Mouse (Mus musculus) kidney, postnatal 25 days (tissue): ENCODE data around the gene Olfr642.

Experiments
- DNase-seq, 2 experiments: peaks; one replicate each; pipeline ENCODE4 v3.0.0; 2021; ENCODE audit warnings: mixed read lengths in 2 of 2

The Olfr642 gene

DNA sequence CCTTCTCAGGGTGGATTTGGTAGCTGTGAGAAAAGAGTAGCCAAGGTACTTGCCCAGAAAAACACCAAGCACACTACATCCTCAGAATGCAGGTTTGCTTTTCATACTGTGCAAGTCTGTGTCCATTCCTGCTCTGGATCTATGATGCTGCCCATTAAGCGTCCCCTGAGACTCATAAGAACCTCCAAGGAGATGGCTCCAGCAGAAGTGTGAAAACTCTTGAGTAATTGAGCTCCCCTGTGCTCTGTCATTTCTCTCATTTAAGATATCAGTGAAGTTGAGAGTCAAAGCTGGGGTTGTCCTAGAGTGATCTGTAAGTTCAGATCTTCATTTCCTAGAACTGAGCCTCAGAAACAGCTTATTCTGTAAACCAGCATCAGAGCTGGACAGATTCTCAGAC lies at the start of gene Olfr642:
Olfr642 (minus strand) TSS at position 101 of the 400 bp plus-strand sequence.
- no peak for DNase-seq

DNA sequence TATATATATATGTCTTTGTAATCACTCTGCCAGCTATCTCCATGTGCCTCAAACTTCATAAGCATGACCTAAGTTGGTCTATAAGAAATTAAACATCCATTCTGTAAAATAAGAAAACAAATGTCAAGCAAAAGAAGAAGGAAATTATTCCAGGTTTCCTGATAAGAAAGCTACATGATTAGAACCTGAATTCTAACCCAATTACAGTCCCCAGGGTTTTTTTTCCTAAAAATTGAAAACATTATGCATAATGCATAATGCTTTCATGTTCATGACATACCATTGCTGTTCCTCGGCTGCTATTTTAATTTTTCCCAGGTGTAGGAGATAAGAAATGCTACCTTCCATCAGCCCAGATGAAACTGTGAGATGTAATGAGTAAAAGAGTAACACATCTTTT lies 32.9 kb upstream of the Olfr642 start, which contains the start of gene Olfr645:
Olfr645 (minus strand) TSS at position 101 of the 400 bp plus-strand sequence.
- DNase-seq = no peak

DNA sequence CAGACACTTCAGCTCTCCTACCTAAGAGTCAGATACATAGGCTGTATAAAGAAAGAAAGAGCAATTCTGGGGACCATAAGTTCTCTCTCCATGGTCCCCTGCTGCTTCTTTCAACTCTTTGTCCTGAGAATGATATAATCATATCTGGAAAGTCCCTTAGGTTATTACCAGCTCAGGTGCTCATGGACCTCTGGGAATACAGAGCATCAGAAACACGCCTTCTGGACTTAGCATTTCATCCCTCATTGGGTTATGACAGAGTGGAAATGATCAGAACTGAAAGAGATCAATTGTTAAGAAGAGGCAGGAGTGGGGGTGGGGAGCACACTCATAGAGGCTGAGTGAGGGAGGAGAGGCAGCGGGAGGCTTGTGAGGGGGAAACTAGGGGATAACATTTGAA lies 19.3 kb upstream of the Olfr642 start, which contains the start of gene Olfr644:
Olfr644 (minus strand) TSS at position 101 of the 400 bp plus-strand sequence.
- DNase-seq = no peak

DNA sequence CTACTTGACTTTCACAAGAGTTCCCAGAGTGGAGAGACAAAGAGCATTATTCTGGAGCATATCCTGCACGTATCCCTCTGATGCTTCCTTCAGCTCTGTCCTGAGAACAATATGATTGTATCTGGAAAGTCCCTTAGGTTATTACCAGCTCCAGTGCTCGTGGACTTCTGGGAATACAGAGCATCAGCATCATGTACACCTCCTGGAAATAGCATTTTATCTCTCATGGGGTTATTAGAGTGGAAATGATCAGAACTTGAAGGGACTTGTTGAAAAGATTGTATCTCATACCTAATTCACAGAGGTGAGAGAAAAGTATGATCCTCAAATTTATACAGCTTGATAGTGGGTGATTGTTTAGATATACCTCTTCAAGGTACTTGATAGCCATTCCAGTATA lies 8.9 kb upstream of the Olfr642 start, which contains the start of gene 4930516K23Rik:
4930516K23Rik (minus strand) TSS at position 101 of the 400 bp plus-strand sequence.
- no peak for DNase-seq

DNA sequence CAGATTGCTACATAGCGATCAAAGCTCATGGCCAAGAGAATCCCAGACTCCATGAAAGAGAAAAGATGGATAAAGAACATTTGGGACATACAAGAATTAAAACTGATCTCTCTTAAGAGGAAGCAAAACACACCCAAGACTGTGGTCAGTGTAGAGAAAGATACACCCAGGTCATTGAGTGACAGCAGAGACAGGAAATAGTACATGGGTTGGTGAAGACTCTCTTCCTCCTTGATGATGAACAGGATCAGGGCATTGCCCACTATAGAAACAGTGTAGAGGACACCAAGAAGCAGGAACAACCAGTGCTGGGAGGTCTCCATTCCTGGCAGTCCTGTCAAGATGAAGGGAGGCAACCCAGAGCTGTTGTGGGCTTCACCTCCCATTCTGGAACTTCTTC lies 6.7 kb upstream of the Olfr642 start:
- DNase-seq = no peak

DNA sequence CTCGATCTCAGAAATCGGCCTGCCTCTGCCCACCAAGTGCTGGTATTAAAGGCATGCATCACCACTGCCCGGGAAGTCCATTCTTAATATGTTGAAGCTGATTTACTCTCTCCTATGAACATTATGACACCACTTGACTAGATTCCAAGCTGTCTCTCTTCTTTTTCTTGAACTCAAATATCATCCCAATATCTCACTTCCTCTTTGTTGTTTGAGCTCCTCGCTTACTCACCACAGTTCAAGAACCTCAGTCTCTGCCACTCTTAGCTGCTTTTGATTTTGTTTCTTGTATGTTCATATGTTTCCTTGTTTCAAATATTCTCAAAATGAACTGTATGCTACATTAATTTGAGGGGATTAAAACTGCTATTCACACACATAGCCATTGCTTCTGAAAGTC lies 1.7 kb downstream of the Olfr642 start:
- DNase-seq = no peak

DNA sequence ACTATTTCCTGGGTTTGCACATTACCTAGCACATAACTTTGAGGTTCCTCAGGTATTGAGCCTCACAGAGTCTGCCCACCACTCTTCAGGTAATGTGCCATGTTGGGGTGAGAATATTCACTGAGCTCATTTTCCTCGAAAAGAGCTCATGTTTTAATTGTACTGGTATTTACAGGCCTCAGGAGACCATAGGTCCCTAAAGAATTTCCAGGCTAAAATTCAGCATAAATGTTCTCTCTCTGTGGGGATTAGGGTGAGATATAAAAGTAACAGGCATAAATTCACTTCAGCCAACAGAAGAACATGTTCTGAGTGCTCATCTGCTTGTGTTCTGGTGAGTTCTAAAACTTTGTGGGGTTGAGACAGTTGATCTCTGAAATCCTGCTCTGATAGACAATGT lies 17.3 kb downstream of the Olfr642 start, which contains the start of gene Olfr641:
Olfr641 (plus strand) TSS at position 301 of the 400 bp plus-strand sequence.
- DNase-seq = no peak

DNA sequence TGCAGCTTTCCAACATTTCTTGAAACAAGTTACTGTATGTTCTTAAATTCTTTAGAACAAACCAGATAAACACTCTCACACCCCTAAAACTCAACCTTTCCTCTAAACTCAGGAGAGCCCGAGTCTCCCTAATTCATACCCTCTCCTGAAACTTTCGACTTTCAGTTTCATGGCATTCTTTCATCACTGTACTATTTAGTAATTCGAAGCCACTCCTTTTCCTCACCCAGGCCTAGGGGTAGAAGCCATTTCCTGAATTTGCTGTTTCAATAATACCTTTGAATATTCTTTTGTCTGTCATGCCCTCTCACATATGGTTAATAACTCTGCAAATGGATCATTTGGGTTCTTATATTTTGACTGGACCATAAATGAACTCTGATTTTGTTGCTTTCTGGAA lies 25.5 kb downstream of the Olfr642 start:
- DNase-seq = no peak

DNA sequence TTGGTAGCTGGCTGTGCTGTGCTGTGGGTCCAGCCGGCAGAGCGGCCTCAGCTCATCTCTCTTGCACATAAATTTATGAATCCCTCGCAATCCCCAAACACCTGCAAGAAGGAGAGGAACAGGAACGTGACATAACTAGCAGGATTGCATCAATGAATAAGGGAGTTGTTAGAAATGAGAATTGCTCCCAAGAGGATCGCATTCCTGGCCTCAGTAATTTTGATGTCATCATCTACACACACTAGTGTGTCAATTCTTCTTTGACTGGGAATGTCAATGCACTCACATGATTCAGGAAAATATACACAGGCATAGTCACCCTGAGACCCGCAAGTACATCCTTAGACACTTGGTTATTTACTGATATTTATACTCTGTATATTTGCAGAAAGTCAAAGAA lies 27.0 kb downstream of the Olfr642 start, which contains the start of gene Olfr640:
Olfr640 (minus strand) TSS at position 101 of the 400 bp plus-strand sequence.
- DNase-seq = no peak

DNA sequence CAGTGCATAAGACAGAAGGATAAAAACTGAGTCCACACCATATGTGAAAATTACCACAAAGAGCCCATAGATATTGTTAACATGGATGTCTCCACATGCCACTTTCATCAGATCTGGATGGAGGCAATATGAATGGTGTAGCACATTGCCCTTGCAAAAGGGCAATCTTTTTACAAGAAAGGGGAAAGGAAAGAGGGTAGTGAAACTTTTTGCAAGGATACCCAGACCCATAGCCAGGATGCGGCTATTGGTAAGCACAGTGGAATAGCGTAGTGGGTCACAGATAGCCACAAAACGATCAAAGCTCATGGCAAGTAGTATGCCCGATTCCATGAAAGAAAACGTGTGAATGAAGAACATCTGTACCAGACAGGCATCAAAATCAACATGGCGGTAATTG lies 30.8 kb downstream of the Olfr642 start:
- no peak for DNase-seq

DNA sequence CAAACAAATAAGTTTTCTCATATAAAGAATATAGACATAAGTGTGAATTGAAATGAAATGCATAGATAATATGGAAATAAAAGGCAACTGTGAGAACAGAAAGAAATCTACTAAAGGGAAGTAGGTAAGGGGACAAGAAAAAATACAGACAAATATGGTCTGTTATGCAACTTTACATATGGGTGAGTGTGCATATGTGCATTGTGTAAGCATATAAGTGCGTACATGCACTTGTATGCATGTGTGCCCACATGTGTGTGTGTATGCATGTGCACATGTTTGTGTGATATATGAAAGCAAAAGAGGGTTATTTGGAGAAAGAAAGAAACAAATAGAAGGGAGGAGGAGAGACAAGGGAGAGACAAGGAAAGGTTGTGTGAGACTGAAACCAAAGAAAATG lies 33.5 kb downstream of the Olfr642 start:
- DNase-seq = no peak

DNA sequence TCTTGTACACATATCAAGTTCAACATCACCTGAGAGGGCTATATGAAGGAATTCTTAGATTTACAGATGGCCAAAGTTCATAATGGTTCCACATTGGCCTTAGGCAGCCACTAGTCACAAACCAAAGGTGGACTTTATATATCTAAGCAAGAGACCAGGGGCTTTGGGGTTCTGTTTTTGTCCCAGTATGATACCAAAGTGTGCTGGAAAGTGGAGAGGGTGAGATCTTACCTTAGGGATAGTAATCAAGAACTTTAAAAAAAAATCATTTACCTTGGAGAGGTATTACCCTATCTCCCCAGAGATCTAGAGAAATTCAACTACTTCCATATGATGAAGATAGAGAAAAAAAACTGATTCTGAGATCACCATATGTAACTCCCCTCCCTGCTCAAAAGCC lies 35.3 kb downstream of the Olfr642 start, which contains the start of gene Olfr639:
Olfr639 (minus strand) TSS at position 101 of the 400 bp plus-strand sequence.
- DNase-seq = no peak

DNA sequence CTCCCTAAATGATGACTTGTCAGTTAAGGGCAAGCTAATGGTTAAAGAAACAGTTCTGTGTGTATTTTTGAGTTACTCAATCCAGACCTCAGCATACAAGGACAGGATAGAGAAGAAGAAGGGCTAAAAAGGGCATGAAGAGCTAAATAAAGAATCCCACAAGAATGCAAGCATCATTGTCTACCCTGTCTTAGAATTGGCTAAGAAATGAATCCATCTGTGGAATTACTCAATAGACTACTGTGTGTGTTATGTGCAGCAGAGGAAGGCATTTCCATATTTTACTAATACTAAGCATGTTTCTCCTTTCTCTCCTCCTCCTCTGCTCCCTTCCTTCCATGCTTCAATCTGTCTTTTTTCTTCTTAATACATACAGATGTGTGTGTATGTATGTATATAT lies 53.3 kb downstream of the Olfr642 start:
- DNase-seq = no peak

DNA sequence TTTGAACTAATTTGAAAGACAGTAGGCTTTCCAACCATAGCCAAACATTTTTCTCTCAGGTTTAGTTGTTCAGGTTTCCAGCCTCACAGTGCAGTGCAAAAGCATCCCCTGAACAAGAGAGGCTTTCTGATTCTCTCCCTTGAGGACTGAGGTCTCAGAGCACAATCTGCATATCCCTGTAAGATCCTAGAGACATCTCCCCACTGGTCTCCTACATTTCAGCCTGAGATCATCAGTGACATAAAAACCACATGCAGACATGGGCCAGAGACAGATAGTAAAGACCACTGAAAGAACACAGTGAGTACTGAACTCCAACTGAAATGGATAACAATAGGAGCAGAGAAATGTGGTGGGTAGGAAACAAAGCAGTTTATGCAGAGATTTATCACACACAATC lies 54.0 kb downstream of the Olfr642 start, which contains the start of gene Olfr638:
Olfr638 (plus strand) TSS at position 301 of the 400 bp plus-strand sequence.
- no peak for DNase-seq
